Mouse (Mus musculus) lung, postnatal 0 days (tissue): Measurements from ENCODE around the gene Cst3. TPM values are rescaled to one million over a fixed set of nuclear protein-coding genes. Genes with fewer than 3 reads are reported as not detected.
A peak's percentile ranks its signal among the peaks of the same experiment; 100 is the strongest.

ENCODE experiments used
- ATAC-seq: fragments of 200-750 bp; cut with Nextera tagmentation; 2 replicates; pipeline ENCODE4 v1.8.0; 2017; ENCODE audit warnings: moderate library complexity
- DNase-seq: peaks from one replicate; pipeline ENCODE4 v3.0.0-alpha.2; 2016; ENCODE audit warnings: low spot score
- H3K27ac ChIP-seq: fragments of 300-500 bp; sonication (generic); 2 replicates; pipeline ENCODE4 v1.5.1; 2014; ENCODE audit warnings: antibody characterized with exemption, mild to moderate bottlenecking, low read length, mixed read lengths
- H3K27me3 ChIP-seq: fragments of 300-500 bp; sonication (generic); replicated peaks from 2 replicates; pipeline ENCODE4 v1.6.1; 2014; ENCODE audit warnings: low read length, mixed read lengths; ENCODE audit not compliant: insufficient read depth
- H3K36me3 ChIP-seq: fragments of 300-500 bp; sonication (generic); 2 replicates; pipeline ENCODE4 v1.6.1; 2014; ENCODE audit warnings: low read length, mixed read lengths; ENCODE audit not compliant: insufficient read depth
- H3K4me1 ChIP-seq: fragments of 300-500 bp; sonication (generic); 2 replicates; pipeline ENCODE4 v1.6.1; 2014; ENCODE audit warnings: antibody characterized with exemption, low read depth, low read length, mixed read lengths; ENCODE audit not compliant: insufficient read depth
- H3K4me2 ChIP-seq: fragments of 300-500 bp; sonication (generic); replicated peaks from 2 replicates; pipeline ENCODE4 v1.6.1; 2014; ENCODE audit warnings: low read depth, mild to moderate bottlenecking, low read length, moderate library complexity, mixed read lengths
- H3K4me3 ChIP-seq: fragments of 300-500 bp; sonication (generic); 2 replicates; pipeline ENCODE4 v1.5.1; 2014; ENCODE audit warnings: low read depth, low read length
- H3K9ac ChIP-seq: fragments of 300-500 bp; sonication (generic); replicated peaks from 2 replicates; pipeline ENCODE4 v1.6.1; 2014; ENCODE audit warnings: low read depth, mild to moderate bottlenecking
- H3K9me3 ChIP-seq: fragments of 300-500 bp; sonication (generic); 2 replicates; pipeline ENCODE4 v1.6.1; 2016; ENCODE audit warnings: low read length, mixed read lengths
- CTCF ChIP-seq: IDR thresholded peaks from 2 replicates; pipeline ENCODE4 v1.5.1; 2016; ENCODE audit warnings: antibody characterized with exemption, mild to moderate bottlenecking
- EP300 ChIP-seq: IDR thresholded peaks from 2 replicates; pipeline ENCODE4 v1.6.1; 2016; ENCODE audit warnings: antibody characterized with exemption, mild to moderate bottlenecking, control low read depth
- WGBS: fragments of 180-500 bp; shearing (Covaris S2); extraction: QIAGEN DNeasy Blood & Tissue Kit; methylation state at CpG from one replicate; pipeline ENCODE4 v1.1.7; 2014; 5-methylcytosine and 5-hydroxymethylcytosine counted together
- polyA plus RNA-seq: library from polyadenylated mRNA; unstranded; fragments of >200 nt; fragmentation: Nextera tagmentation; extraction: Ambion mirVana; gene quantifications from 2 replicates; pipeline ENCODE4 v1.2.1, GENCODE M21; 2015

The Cst3 gene
- polyA plus RNA-seq, 1 experiment from 2014 or later, result 866 TPM

DNA sequence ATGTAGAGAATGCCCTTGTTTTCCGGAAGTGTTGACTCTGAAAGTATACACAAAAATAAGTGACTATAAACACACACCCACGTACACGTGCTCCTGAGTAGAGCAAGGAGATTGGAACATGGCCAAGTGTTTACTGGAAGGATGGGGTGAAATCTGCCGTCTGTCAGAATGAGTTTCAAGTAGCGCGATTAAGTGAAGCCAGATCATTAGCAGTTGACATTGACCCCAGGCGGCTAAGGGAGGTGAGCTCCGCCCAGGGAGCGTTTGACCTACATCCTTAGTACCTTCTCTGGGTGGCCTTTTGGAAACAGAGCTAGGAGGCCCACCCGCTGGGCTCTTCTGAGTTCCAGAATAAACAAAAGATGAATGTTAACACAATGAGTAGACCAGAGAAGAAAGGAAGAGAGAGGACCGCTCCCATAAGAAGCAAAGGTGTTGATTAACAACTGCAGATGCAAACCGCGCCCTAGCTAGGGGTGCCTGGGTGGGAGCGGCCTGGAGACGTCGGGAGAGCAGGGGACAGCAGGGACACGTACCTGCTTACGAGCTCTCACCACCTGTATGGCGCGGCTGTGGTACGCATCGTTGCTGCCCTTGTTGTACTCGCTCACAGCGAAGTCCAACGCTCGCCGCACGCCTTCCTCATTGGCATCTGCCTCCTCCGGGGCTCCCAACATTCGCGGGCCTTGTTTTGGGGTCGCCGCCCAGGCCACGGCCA lies 716 bp downstream of the Cst3 start:
- TF ChIP-seq EP300, result peak; percentile 55
- TF ChIP-seq CTCF, result no peak
- no peaks in the 10 kb centered on the region for H3K9me3 ChIP-seq
- peak overlapping the region; percentile 91 for H3K4me3 ChIP-seq
- WGBS, result under 1% methylated on average over 31 of the region's 34 CpGs
- H3K27me3 ChIP-seq, result no peaks in the 10 kb centered on the region
- ATAC-seq, result peak; percentile 32
- H3K36me3 ChIP-seq, result peaks cover 4% of the 10 kb centered on the region; the same call in 1 of the 2 replicates
- H3K27ac ChIP-seq, result peak overlapping the region; percentile 94
- peak overlapping the region; percentile 80 for H3K9ac ChIP-seq
- peaks cover 22% of the 10 kb centered on the region; the same call in 1 of the 2 replicates for H3K4me1 ChIP-seq
- peak; percentile 71 for DNase-seq
- peak overlapping the region; percentile 89 for H3K4me2 ChIP-seq

DNA sequence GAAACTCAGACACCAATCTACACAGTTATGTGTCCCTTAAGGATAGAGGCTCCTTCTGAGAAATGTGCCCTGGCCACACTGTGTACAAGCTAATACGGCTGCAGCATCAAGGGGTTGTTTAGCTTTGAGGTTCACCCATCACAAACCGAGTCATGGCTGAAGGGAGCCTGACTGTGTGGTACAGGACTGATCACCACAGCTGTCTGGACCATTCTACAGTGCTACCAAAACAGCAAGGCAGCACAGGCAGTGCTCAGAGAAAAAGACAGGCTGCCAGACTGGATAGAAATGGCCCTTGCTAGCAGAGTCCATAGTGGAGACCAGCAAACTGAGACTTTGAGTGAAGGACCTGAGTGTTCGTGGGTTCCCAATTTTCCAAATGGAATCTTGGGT lies 1.3 kb downstream of the Cst3 start:
- no peak for DNase-seq
- peak overlapping the region; percentile 89 for H3K4me2 ChIP-seq
- H3K36me3 ChIP-seq, result peaks cover 4% of the 10 kb centered on the region; the same call in 1 of the 2 replicates
- no peaks in the 10 kb centered on the region for H3K9me3 ChIP-seq
- TF ChIP-seq EP300, result no peak
- TF ChIP-seq CTCF, result no peak
- peaks cover 22% of the 10 kb centered on the region; the same call in 1 of the 2 replicates for H3K4me1 ChIP-seq
- H3K4me3 ChIP-seq, result peak overlapping the region; percentile 91
- WGBS, result 12% methylated on average over 3 of the region's 3 CpGs
- peak overlapping the region; percentile 94; the same call in 1 of the 2 replicates for H3K27ac ChIP-seq
- H3K27me3 ChIP-seq, result no peaks in the 10 kb centered on the region
- H3K9ac ChIP-seq, result peak overlapping the region; percentile 80; the same call in 1 of the 2 replicates
- ATAC-seq, result no peak

DNA sequence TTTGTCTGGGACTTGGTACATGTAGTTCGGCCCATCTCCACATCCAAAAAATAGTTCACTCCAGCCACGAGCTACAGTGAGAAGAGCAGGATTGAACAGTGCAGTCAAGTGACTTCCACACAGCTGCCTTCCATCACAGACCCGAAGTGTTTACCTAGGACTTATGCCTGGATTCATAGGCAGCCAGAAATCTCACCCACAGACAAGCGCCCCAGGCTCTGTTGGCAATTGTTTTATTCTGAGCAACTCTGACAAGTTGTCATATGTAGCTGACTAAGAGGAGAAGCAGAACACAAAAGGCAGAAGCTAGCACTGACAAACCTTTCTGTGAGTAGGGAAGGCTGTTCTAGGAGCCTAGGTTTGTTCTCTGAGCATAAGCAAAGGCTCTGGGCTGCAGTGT lies 2.6 kb downstream of the Cst3 start:
- no peak for DNase-seq
- peak overlapping the region; percentile 91; the same call in 1 of the 2 replicates for H3K4me3 ChIP-seq
- H3K36me3 ChIP-seq, result peaks cover 4% of the 10 kb centered on the region; the same call in 1 of the 2 replicates
- peak overlapping the region; percentile 89 for H3K4me2 ChIP-seq
- peaks cover 22% of the 10 kb centered on the region; the same call in 1 of the 2 replicates for H3K4me1 ChIP-seq
- H3K9me3 ChIP-seq, result no peaks in the 10 kb centered on the region
- 0 out of 2 replicates have a peak overlapping the region, but pooled peaks have one; percentile 14 for H3K27ac ChIP-seq
- ATAC-seq, result no peak
- TF ChIP-seq CTCF, result no peak
- no peak overlapping the region for H3K9ac ChIP-seq
- 27% methylated on average over 4 of the region's 4 CpGs for WGBS
- H3K27me3 ChIP-seq, result no peaks in the 10 kb centered on the region

GRCm38 (mm10) chr2:148870526-148870925 lies 5.0 kb downstream of the Cst3 start:
- DNase-seq (peak; percentile 3), ATAC-seq (no peak)
- no peaks in the 10 kb centered on the region for H3K9me3 ChIP-seq
- peaks cover 19% of the 10 kb centered on the region; the same call in 1 of the 2 replicates for H3K4me1 ChIP-seq
- H3K4me3 ChIP-seq, result no peak overlapping the region
- no peak overlapping the region for H3K4me2 ChIP-seq
- H3K36me3 ChIP-seq, result peaks cover 4% of the 10 kb centered on the region; the same call in 1 of the 2 replicates
- H3K9ac ChIP-seq, result no peak overlapping the region
- H3K27ac ChIP-seq, result no peak overlapping the region
- WGBS, result 87% methylated on average over 3 of the region's 3 CpGs
- H3K27me3 ChIP-seq, result no peaks in the 10 kb centered on the region
- TF ChIP-seq EP300 (no peak), CTCF (no peak)

DNA sequence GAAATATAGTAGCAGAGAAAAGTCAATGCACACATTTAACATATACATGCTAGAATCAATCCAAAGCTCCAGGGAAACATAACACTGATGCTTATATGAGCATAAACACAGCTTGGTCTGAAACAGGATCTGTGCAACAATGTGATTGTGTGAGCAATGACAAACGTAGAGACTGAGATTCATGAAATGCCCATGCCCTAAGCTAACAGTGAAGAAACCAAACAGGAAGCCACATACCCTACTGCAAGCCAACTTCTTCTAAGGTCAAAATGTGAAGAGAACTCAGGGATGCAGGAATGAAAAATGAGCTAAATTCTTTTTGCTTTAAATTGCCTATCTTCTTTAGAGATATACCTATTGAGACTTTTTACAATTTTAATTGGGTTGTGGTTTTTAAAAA lies 6.5 kb downstream of the Cst3 start:
- WGBS, result 43% methylated on average over 1 of the region's 1 CpGs
- Histone ChIP-seq H3K27me3 (no peaks in the 10 kb centered on the region), H3K9me3 (no peaks in the 10 kb centered on the region), H3K4me1 (peaks cover 13% of the 10 kb centered on the region; the same call in 1 of the 2 replicates), H3K4me3 (no peak overlapping the region), H3K4me2 (no peak overlapping the region), H3K27ac (no peak overlapping the region), H3K36me3 (peaks cover 4% of the 10 kb centered on the region; the same call in 1 of the 2 replicates), H3K9ac (no peak overlapping the region)
- no peak for ATAC-seq
- DNase-seq, result no peak
- TF ChIP-seq CTCF, result no peak
- no peak for TF ChIP-seq EP300

GRCm38 (mm10) chr2:148864966-148865365 lies 10.5 kb downstream of the Cst3 start, which contains the start of gene 9230104L09Rik:
9230104L09Rik (minus strand) TSS chr2:148865038.
- WGBS, result 13% methylated on average over 2 of the region's 2 CpGs
- no peak within 1 kb of the TSS for H3K27ac ChIP-seq

More at GRCm38 (mm10) chr2:148864966-148865365, 10.5 kb downstream of the Cst3 start, which contains the start of gene 9230104L09Rik:
- no peak for DNase-seq
- H3K36me3 ChIP-seq, result no peaks in the 10 kb centered on the region
- no peak within 1 kb of the TSS for H3K9ac ChIP-seq
- TF ChIP-seq EP300 (no peak), CTCF (no peak)
- H3K4me2 ChIP-seq, result no peak within 1 kb of the TSS
- no peaks in the 10 kb centered on the region for H3K9me3 ChIP-seq
- H3K27me3 ChIP-seq, result no peaks in the 10 kb centered on the region
- ATAC-seq, result peak; percentile 55
- no peaks in the 10 kb centered on the region for H3K4me1 ChIP-seq
- H3K4me3 ChIP-seq, result no peak within 1 kb of the TSS
